Mouse (Mus musculus) cerebellum, postnatal 4 days (tissue): Measurements from ENCODE around the gene Apcs.

Experiments
- DNase-seq, 2 experiments: peaks; one replicate each; pipeline ENCODE4 v3.0.0; 2022; ENCODE audit warnings: low spot score in 2 of 2, mixed read lengths in 1 of 2

Apcs gene

DNA sequence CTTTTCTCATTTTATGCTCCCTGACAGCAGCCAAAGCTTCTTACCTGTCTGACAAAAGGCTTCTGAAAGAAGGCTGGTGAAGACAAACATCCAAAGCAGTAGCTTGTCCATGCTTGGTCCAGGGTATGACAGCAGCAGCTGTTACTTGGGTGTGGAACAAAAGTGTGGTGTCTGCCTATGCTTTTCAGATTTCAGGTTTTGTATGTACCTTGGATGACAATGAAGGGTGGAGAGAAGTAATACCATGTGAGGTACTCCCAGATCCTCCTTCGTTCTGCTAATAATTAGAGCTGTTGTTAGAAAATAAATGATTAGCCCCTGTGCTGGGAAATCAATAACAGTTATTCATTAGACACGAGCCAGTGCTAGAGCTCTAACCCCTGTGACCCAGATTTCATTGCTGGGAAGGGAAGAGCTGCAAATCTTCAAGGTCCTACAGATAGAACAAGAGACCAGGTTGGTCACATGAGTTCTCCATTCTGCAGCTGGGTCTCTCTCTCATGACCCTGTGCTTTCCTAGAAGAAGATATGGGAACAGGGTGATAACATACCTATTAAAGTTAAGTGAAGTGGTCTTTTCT is at the start of gene Apcs:
Gene Apcs (minus strand): TSS at position 265 of the 581 bp plus-strand sequence.
- DNase-seq, result no peak

DNA sequence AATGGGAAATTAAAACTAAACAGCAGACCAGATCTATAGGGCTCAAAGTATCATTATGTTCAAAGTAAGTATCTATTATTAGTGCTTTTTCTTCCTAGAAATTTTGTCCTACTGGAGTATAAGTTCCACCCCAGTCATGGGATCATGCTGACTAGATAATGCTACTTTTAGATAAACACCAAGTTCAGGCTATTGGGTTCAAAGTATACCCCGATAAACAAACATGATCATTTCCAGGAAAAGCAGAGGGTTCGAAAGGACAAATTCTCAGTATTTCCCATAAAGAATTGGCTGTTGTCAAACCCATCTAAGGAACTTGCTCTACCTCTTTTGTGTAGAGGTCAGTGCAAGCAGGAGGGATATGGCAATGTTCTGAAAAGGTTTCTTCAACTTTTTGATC is 37.4 kb upstream of the Apcs start:
- DNase-seq, result no peak

GRCm38 (mm10) chr1:172918450-172918849 is 23.6 kb upstream of the Apcs start:
- no peak for DNase-seq

- no peak for DNase-seq
Measured at GRCm38 (mm10) chr1:172917115-172917514, 22.3 kb upstream of the Apcs start.

GRCm38 (mm10) chr1:172903313-172903712 is 8.5 kb upstream of the Apcs start:
- DNase-seq, result no peak

- no peak for DNase-seq
Measured at GRCm38 (mm10) chr1:172895435-172895834, 594 bp upstream of the Apcs start.

DNA sequence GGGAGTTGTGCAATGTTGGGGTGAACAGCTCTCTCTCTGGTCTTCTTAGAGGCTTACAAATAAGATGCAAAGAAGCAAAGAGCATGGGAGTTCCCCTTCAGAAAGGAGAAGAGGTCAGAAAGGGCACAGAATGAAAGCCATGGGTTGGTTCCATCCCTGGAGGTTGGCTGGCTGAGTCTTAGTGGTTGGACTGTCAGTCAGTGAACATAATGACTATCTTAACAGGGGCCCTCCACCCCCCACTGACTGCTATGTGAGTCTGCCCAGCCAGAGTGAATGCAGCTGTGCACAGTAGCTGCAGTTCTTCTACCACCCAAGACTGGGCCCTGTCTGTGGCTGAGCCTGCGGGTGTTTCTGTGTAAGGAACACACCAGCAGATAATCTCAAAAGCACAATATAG is 18.2 kb downstream of the Apcs start:
- no peak for DNase-seq

GRCm38 (mm10) chr1:172875265-172875664 is 19.6 kb downstream of the Apcs start:
- no peak for DNase-seq

- no peak for DNase-seq
Measured at GRCm38 (mm10) chr1:172848171-172848570, 46.7 kb downstream of the Apcs start.

- DNase-seq, result no peak
Measured at GRCm38 (mm10) chr1:172847044-172847761, 47.6 kb downstream of the Apcs start.
